Mouse (Mus musculus) liver, embryonic 12.5 days (tissue): Measurements from ENCODE around the gene Thoc7. TPM values are rescaled to one million over a fixed set of nuclear protein-coding genes. Genes with fewer than 3 reads are reported as not detected.
"Not testable (repeated sequence)": the region's sequence is repeated elsewhere in the genome, so short reads cannot be mapped to it uniquely, and the experiment has no call there.

Experiments
- ATAC-seq: fragments of 200-750 bp; cut with Nextera tagmentation; 2 replicates; pipeline ENCODE4 v1.8.0; 2017; ENCODE audit warnings: moderate number of reproducible peaks, mild to moderate bottlenecking, moderate library complexity
- H3K27ac ChIP-seq: fragments of 300-500 bp; sonication (generic); 2 replicates; pipeline ENCODE4 v1.5.1; 2016; ENCODE audit warnings: mild to moderate bottlenecking
- H3K27me3 ChIP-seq: fragments of 300-500 bp; sonication (generic); replicated peaks from 2 replicates; pipeline ENCODE4 v1.6.1; 2016; ENCODE audit warnings: mild to moderate bottlenecking, moderate library complexity
- H3K36me3 ChIP-seq: fragments of 300-500 bp; sonication (generic); 2 replicates; pipeline ENCODE4 v1.6.1; 2016; ENCODE audit warnings: mild to moderate bottlenecking, moderate library complexity
- H3K4me1 ChIP-seq: fragments of 300-500 bp; sonication (generic); 2 replicates; pipeline ENCODE4 v1.6.1; 2016
- H3K4me2 ChIP-seq: fragments of 300-500 bp; sonication (generic); 2 replicates; pipeline ENCODE4 v1.6.1; 2016; ENCODE audit warnings: mild to moderate bottlenecking, moderate library complexity
- H3K4me3 ChIP-seq: fragments of 300-500 bp; sonication (generic); 2 replicates; pipeline ENCODE4 v1.5.1; 2016; ENCODE audit warnings: mild to moderate bottlenecking, moderate library complexity
- H3K9ac ChIP-seq: fragments of 300-500 bp; sonication (generic); 2 replicates; pipeline ENCODE4 v1.6.1; 2016; ENCODE audit warnings: mild to moderate bottlenecking, moderate library complexity
- H3K9me3 ChIP-seq: fragments of 300-500 bp; sonication (generic); replicated peaks from 2 replicates; pipeline ENCODE4 v1.6.1; 2016; ENCODE audit warnings: mild to moderate bottlenecking, moderate library complexity
- WGBS: fragments of 180-500 bp; shearing (Covaris S2); methylation state at CpG from one replicate; pipeline ENCODE4 v1.1.7; 2016; ENCODE audit not compliant: insufficient replicate concordance; 5-methylcytosine and 5-hydroxymethylcytosine counted together
- polyA plus RNA-seq: library from polyadenylated mRNA; unstranded; fragments of >200 nt; fragmentation: Nextera tagmentation; extraction: Ambion mirVana; gene quantifications from 2 replicates; pipeline ENCODE4 v1.2.1, GENCODE M21; 2016

The Thoc7 gene
- polyA plus RNA-seq, 1 experiment from 2014 or later = 116 TPM

DNA sequence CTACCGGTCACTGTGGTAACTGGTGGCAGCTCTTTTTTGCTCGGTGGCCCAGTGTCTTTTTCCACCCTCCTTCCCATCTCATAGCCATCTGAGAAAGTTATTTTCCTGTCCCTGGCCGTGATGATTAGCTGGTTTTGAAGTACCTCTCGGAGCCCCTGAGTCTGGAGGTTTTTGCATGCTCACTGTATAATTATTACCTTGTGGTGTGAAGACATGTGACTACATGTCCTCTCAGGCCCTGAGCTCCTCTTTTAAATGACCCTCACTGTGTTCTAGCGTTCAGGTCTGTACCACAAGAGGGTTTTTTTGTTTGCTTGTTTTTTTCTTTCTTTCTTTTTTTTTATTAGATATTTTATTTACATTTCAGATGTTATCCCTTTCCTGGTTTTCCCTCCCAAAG lies 6.8 kb upstream of the Thoc7 start:
- Histone ChIP-seq H3K4me2 (no peak overlapping the region), H3K27me3 (no peaks in the 10 kb centered on the region), H3K36me3 (no peaks in the 10 kb centered on the region), H3K9me3 (no peaks in the 10 kb centered on the region), H3K4me3 (no peak overlapping the region), H3K4me1 (peaks cover 17% of the 10 kb centered on the region), H3K9ac (no peak overlapping the region), H3K27ac (no peak overlapping the region)
- no peak for ATAC-seq
- 79% methylated on average over 5 of the region's 5 CpGs for WGBS

DNA sequence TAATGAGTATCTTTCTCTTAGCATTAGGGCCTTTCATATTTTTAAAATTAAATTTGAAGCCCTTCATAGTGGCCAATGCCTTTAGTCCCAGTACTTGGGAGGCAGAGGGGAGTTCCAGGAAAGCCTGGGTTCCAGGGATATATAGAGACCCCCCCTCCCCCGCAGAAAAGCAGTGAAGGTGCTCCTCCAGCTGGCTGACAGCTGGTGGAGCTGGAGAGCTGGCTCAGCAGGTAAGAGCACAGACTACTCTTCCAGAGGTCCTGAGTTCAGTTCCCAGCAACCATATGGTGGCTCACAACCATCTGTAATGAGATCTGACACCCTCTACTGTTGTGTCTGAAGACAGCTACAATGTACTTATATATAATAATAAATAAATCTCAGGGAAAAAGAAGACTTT lies 6.0 kb upstream of the Thoc7 start:
- 38% methylated on average over 1 of the region's 1 CpGs for WGBS
- no peaks in the 10 kb centered on the region for H3K27me3 ChIP-seq
- no peak overlapping the region for H3K4me2 ChIP-seq
- no peak overlapping the region for H3K4me3 ChIP-seq
- ATAC-seq = no peak
- no peaks in the 10 kb centered on the region for H3K36me3 ChIP-seq
- no peak overlapping the region for H3K9ac ChIP-seq
- no peaks in the 10 kb centered on the region for H3K9me3 ChIP-seq
- H3K4me1 ChIP-seq = peaks cover 22% of the 10 kb centered on the region
- H3K27ac ChIP-seq = no peak overlapping the region

DNA sequence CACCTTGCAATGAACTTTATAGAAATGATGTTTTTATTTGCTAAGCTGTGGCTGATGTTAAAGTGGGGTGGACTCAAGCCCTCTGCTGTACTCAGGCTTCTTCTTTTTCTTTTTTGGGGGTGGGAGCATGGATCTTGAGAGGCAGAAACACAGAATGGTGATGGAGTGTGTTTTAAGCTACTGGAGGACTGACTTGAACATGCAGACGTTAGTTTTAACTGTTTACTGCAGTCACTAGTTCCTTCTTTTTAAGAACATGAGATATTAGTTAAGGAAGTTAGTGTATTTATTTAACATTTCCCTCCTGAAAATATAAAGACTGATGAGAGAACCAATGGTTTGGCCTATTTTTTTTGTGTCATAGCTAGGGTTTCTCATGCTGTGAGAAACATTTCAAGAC lies 1.9 kb upstream of the Thoc7 start:
- Histone ChIP-seq H3K27ac (no peak overlapping the region), H3K4me3 (no peak overlapping the region), H3K9me3 (no peaks in the 10 kb centered on the region), H3K36me3 (no peaks in the 10 kb centered on the region), H3K4me1 (peaks cover 38% of the 10 kb centered on the region), H3K4me2 (no peak overlapping the region), H3K27me3 (no peaks in the 10 kb centered on the region), H3K9ac (no peak overlapping the region)
- ATAC-seq = no peak
- WGBS = 50% methylated on average over 1 of the region's 1 CpGs

DNA sequence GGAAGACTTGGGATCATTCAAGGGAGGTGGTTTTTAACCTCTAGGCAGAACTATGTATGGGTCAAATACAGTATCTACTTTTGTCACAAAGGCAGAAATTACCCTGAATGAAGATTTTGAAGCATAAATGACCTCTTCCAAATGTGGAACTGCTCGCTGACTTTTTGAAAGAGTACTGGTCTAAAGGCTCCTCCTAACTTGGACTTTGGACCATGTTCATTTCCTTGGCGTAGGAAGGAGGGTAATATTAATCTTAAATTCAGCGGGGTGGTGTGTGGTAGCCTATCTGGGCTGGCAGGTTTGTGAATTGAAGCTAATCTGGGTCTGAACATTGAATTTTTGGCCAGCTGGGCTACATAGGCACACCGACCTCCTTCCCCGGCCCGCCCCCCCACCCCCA lies 824 bp upstream of the Thoc7 start:
- ATAC-seq = no peak
- H3K27me3 ChIP-seq = no peaks in the 10 kb centered on the region
- peaks cover 46% of the 10 kb centered on the region for H3K4me1 ChIP-seq
- no peaks in the 10 kb centered on the region for H3K9me3 ChIP-seq
- 60% methylated on average over 6 of the region's 6 CpGs for WGBS
- no peak overlapping the region for H3K27ac ChIP-seq
- H3K9ac ChIP-seq = no peak overlapping the region
- H3K4me3 ChIP-seq = no peak overlapping the region
- H3K36me3 ChIP-seq = peaks cover under 1% of the 10 kb centered on the region; the same call in 1 of the 2 replicates
- H3K4me2 ChIP-seq = peak overlapping the region; percentile 87; the same call in 1 of the 2 replicates

DNA sequence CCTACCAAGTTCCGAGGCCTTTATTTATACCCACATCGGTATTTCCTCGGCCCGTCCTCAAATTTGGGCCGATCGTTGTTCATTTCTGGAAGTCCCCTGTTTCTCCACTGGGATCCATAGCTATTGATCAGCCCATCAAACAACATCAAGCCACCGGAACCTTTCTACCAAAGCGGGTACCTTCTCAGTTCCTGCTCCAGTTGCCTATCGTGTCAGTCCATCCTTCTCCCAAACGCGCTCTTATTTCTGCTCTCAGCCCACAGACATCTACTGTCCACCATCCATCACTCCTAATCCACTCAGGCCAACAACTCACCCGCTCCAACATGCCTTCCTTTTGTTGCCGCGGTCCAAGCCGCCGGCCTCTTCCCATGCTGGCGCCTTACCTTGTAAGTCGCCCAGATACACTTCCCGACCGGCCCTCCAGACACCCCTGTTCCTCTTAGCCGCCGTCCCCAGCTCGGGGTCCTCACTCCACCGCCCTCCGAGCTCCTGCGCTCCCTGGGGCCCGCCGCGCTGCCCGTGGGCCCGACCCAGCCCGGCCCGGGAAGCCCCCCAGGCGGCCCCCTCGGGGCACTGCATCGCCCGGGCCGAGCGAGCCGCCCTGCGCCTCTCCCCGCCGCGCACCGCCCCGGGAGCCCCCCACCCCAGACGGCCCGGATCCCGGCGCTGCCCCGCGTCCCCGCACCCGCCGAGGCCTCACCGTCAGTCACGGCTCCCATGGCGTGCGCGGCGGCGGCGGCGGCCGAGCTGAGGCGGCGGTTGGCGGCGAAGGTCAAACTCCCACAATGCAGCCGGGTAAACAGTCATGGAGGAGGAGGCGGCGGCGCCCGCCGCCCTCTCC lies 948 bp downstream of the Thoc7 start:
- peak; percentile 71 for ATAC-seq
- Histone ChIP-seq H3K27ac (peak overlapping the region; percentile 87), H3K4me2 (peak overlapping the region; percentile 87), H3K4me3 (peak overlapping the region; percentile 96), H3K9ac (peak overlapping the region; percentile 97), H3K36me3 (peaks cover 8% of the 10 kb centered on the region), H3K27me3 (no peaks in the 10 kb centered on the region), H3K9me3 (no peaks in the 10 kb centered on the region), H3K4me1 (peaks cover 40% of the 10 kb centered on the region)
- WGBS = under 1% methylated on average over 69 of the region's 75 CpGs

DNA sequence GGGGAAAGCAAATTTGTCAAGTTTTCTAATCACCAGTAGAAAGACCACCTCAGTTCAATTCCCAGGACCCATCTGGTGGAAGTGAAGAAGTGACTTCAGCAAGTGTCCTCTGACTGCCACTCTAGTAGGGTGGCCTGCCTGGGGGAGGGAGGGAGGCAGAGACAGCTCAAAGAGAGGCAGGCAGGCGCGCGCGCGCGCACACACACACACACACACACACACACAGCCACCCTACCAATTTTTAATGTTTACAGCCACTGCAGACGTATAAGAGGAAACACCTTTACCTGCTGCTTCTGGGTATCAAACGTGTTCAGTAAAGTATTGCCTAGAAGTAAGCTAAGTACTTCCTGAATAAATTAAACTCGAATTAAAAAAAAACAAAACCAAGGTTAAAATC lies 1.6 kb downstream of the Thoc7 start:
- H3K9ac ChIP-seq = peak overlapping the region; percentile 97
- H3K36me3 ChIP-seq = peaks cover 14% of the 10 kb centered on the region
- peak overlapping the region; percentile 96 for H3K4me3 ChIP-seq
- ATAC-seq = peak; percentile 76
- no peaks in the 10 kb centered on the region for H3K27me3 ChIP-seq
- WGBS = 0% methylated on average over 9 of the region's 9 CpGs
- H3K4me2 ChIP-seq = peak overlapping the region; percentile 87
- H3K9me3 ChIP-seq = no peaks in the 10 kb centered on the region
- H3K4me1 ChIP-seq = peaks cover 40% of the 10 kb centered on the region
- peak overlapping the region; percentile 87 for H3K27ac ChIP-seq

DNA sequence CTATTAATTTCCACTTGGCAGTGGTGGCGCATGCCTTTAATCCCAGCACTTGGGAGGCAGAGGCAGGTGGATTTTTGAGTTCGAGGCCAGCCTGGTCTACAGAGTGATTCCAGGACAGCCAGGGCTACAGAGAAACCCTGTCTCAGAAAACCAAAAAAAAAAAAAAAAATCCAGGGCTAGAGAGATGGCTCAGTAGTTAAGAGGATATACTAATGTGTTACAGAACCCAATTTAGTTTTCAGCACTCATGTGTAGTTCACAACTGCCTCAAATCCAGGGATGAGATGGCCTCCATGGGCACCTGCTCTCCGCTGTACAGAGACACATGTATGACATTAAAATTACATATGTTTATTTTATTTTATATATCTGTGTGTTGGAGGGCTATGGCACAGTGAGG lies 9.5 kb downstream of the Thoc7 start:
- H3K4me1 ChIP-seq, ATAC-seq, H3K4me3 ChIP-seq, H3K9me3 ChIP-seq, H3K27ac ChIP-seq, H3K4me2 ChIP-seq, H3K9ac ChIP-seq, H3K27me3 ChIP-seq: not testable (repeated sequence)
- WGBS = 91% methylated on average over 3 of the region's 3 CpGs
- H3K36me3 ChIP-seq = peaks cover 75% of the 10 kb centered on the region

DNA sequence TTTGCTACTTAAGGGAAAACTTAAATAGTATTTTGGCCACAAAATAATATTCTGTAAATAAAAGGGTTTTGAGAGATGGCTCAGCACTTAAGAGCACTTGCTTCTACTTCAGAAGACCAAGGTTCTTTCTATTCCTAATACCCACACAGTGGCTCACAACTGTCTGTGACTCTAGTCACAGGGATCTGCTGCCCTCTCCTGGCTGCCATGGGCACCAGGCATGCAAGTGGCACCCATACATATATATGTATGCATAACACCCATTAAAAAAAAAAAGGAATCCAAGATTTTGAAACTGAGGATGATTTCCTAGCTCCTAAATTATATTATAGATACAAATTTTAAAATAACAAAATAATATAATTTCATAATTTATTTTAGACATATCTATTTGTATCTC lies 11.3 kb downstream of the Thoc7 start:
- Histone ChIP-seq H3K27me3 (no peaks in the 10 kb centered on the region), H3K9me3 (no peaks in the 10 kb centered on the region), H3K4me3 (no peak overlapping the region), H3K4me2 (no peak overlapping the region), H3K36me3 (peaks cover 70% of the 10 kb centered on the region), H3K4me1 (no peaks in the 10 kb centered on the region), H3K27ac (no peak overlapping the region), H3K9ac (no peak overlapping the region)
- peak; percentile 68 for ATAC-seq

DNA sequence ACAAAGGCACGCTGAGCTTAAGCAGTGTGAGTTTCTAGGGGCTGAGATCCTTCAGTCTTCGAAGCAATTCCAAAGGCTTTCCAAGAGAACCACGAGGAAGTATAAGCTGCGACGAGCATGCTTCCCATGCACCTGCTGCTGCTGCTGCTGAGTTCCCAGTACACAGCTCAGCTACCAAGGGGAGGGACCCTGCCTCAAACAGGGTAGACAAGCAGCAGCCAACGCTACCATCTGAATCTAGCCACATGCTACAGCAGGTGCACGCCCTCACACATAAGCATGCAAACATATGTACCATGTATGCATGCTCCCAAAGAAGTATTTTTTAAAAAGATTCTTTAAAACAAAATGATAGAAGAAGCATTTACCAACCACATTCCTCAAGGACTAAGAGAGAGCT lies 13.3 kb downstream of the Thoc7 start:
- H3K9me3 ChIP-seq = no peaks in the 10 kb centered on the region
- no peak overlapping the region for H3K4me2 ChIP-seq
- WGBS = 87% methylated on average over 7 of the region's 7 CpGs
- H3K27me3 ChIP-seq = no peaks in the 10 kb centered on the region
- no peak overlapping the region for H3K27ac ChIP-seq
- no peaks in the 10 kb centered on the region for H3K4me1 ChIP-seq
- ATAC-seq = no peak
- H3K4me3 ChIP-seq = no peak overlapping the region
- peaks cover 57% of the 10 kb centered on the region for H3K36me3 ChIP-seq
- no peak overlapping the region for H3K9ac ChIP-seq

DNA sequence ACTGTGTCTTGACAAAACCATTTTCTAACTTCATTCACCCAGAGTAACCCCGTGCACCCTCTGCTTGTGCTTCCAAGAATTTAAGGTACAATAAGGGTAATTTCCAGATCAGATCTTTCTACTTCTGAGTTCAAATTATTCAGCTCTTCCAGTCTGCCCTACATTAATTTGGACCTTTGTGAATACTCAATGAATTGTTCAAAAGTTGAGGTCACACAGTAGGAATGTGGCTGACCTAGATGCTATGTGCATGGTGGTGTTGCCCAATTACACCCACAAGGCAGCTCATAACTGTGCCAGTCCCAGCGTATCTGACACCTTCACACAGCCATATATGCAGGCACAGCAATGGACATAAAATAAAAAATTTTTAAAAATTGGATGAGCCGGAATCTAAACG lies 17.0 kb downstream of the Thoc7 start:
- Histone ChIP-seq H3K4me1 (no peaks in the 10 kb centered on the region), H3K36me3 (peaks cover 28% of the 10 kb centered on the region), H3K27me3 (no peaks in the 10 kb centered on the region), H3K4me2 (no peak overlapping the region), H3K4me3 (no peak overlapping the region), H3K9ac (no peak overlapping the region), H3K9me3 (no peaks in the 10 kb centered on the region), H3K27ac (no peak overlapping the region)
- 70% methylated on average over 4 of the region's 4 CpGs for WGBS
- ATAC-seq = no peak

DNA sequence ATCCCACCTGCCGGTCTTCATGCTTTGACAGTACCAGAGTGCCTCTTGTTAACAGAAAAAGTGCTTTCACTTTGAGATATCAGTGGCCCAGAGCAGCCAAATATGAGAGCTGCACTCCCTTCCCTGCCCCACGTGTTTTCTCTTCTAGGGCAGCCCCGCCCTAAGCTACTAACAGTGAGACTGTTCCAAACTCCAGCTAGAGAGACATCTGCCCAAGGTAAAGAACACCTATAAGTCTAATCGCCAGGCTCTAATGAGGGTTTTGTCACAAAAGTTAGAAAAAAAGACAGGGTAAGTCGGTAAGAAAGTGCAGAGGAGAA lies 27.6 kb downstream of the Thoc7 start:
- 32% methylated on average over 5 of the region's 5 CpGs for WGBS
- Histone ChIP-seq H3K27me3 (no peaks in the 10 kb centered on the region), H3K4me2 (peak overlapping the region; percentile 83), H3K4me3 (peak overlapping the region; percentile 51), H3K4me1 (peaks cover 13% of the 10 kb centered on the region; the same call in 1 of the 2 replicates), H3K27ac (no peak overlapping the region), H3K36me3 (no peaks in the 10 kb centered on the region), H3K9me3 (0 out of 2 replicates have a peak, but pooled peaks cover 9% of the 10 kb centered on the region), H3K9ac (peak overlapping the region; percentile 58; the same call in 1 of the 2 replicates)
- peak; percentile 61 for ATAC-seq

DNA sequence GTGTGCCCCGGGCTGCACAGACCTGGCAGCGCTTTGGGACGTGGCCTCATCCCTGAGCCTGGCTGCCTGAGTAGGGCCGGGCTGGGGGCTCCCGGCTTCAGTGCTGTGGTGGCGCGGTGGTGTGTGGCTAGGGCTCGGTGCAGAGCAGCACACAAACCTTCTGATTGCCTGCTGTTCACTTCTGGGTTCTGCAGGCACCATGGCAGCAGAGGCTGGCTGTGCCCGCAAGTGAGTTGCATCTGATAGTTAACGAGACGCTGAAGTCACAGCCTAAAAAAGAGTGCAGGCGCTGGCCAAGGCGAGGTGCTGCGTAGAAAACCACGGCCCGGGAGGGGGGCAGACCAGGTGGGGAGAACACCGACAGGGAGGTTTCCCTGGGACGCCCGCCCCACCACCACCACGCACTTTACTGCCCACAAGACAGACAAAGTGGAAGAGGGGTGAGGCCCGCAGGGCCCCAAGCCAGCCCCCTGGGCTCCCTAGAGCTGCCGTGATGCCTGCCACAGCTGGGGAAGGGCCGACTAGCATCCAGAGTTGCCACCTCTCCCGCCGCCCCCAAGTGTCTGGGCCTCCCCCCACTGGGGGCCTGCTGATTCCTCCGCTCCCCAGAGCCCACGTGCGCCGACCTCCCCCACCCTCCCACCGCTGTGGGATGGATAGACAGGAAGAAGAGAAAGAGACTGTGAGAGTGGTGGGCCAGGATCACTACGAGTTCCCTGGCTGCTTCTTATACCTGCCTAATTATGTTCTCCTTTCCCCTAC lies 28.2 kb downstream of the Thoc7 start:
- H3K27ac ChIP-seq = no peak overlapping the region
- peak overlapping the region; percentile 83 for H3K4me2 ChIP-seq
- H3K4me3 ChIP-seq = peak overlapping the region; percentile 51
- H3K4me1 ChIP-seq = peaks cover 13% of the 10 kb centered on the region; the same call in 1 of the 2 replicates
- H3K27me3 ChIP-seq = no peaks in the 10 kb centered on the region
- no peaks in the 10 kb centered on the region for H3K36me3 ChIP-seq
- 0 out of 2 replicates have a peak, but pooled peaks cover 9% of the 10 kb centered on the region for H3K9me3 ChIP-seq
- WGBS = 25% methylated on average over 31 of the region's 31 CpGs
- H3K9ac ChIP-seq = peak overlapping the region; percentile 58
- ATAC-seq = peak; percentile 66
